Mouse (Mus musculus): ENCODE results near the gene Ggta1.

DNA sequence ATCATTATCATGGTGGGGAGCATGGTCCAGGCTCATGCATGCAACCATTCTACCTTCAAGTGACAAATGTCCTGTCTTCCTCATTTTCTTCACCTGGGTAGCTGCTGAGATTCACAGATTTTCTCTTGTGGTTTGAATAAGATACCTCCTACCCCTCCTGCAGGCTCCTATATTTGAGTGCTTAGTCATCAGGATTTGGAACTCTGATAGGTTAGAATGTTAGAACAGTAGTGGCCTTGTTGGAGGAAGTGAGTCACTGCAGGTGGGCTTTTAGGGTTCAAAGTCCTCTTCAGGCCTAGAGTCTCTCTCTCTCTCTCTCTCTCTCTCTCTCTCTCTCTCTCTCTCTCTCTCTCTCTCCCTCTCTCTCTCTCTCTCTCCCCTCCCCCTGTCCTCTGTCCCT is 2.6 kb upstream of the Ggta1 start:
- TF ChIP-seq EP300 (IDR thresholded peaks at IDR 0.05; ENCODE audit: low read depth) (no peak), CTCF (IDR thresholded peaks at IDR 0.05; ENCODE audit: low read depth) (no peak)

Data from heart, postnatal 0 days (tissue).